Mouse (Mus musculus) embryonic fibroblast, embryonic 13.5 days (primary cell): ENCODE measurements around the gene Cyb561d1. TPM values are rescaled to one million over a fixed set of nuclear protein-coding genes. Genes with fewer than 3 reads are reported as not detected.

Experiments
- H3K27ac ChIP-seq: 2 replicates; pipeline ENCODE4 v1.5.1; 2012; ENCODE audit warnings: low read length, control low read depth, inconsistent platforms; ENCODE audit not compliant: insufficient read depth
- H3K4me1 ChIP-seq: 2 replicates; pipeline ENCODE4 v1.6.1; 2011; ENCODE audit warnings: low read length; ENCODE audit not compliant: control insufficient read depth, insufficient read depth
- H3K4me3 ChIP-seq: 2 replicates; pipeline ENCODE4 v1.5.1; 2011; ENCODE audit warnings: mild to moderate bottlenecking, control low read depth, low read length; ENCODE audit not compliant: insufficient read depth
- CTCF ChIP-seq: IDR thresholded peaks from 2 replicates; pipeline ENCODE4 v1.5.1; 2011; ENCODE audit warnings: mild to moderate bottlenecking, control low read depth, low read length, moderate library complexity, borderline replicate concordance; ENCODE audit not compliant: insufficient read depth
- POLR2A ChIP-seq: IDR thresholded peaks from 2 replicates; pipeline ENCODE4 v1.6.1; 2011; ENCODE audit warnings: low read depth, mild to moderate bottlenecking, control low read depth, low read length, moderate library complexity
- polyA plus RNA-seq: library from polyadenylated mRNA; stranded (reverse); fragments of >200 nt; gene quantifications from 2 replicates; pipeline ENCODE4 v1.2.4, GENCODE M21; 2011; ENCODE audit warnings: low read depth; ENCODE audit not compliant: missing spikeins, insufficient read length

The Cyb561d1 gene
- polyA plus RNA-seq, 1 experiment = 3.5 TPM

DNA sequence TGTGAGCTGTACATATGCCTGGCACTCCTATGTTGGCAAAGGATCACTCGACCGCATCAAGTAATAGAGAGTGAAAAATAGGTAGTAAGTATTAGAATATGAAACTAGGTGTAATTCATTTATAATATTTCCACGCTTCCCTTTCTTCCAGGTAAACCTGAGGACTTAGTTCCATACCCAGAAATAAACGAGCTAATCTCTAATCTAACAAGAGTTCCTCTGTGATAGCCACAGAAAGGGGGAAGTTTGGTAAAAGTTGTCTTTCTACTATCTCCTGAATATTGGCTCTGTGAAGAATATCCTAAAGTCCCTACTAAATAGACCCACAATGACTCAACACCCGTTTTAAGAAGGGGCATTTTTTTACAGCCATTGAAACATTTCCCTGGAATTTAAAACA lies 54.3 kb downstream of the Cyb561d1 start:
- Histone ChIP-seq H3K27ac (peak overlapping the region; percentile 1), H3K4me3 (peak overlapping the region; percentile 57), H3K4me1 (peaks cover 8% of the 10 kb centered on the region; the same call in 1 of the 2 replicates)
- TF ChIP-seq CTCF (no peak), POLR2A (0 out of 2 replicates have a peak, but pooled peaks have one; percentile 9)

Other genes starting within 250 kb of the Cyb561d1 start
- not detected in 2 replicates for gene Gstm3, start 231.9 kb downstream of the Cyb561d1 start, polyA plus RNA-seq
- 59.6 and 62.2 TPM in 2 replicates for gene Gstm2, start 214.8 kb downstream of the Cyb561d1 start, polyA plus RNA-seq
- gene Gstm1, start 183.2 kb downstream of the Cyb561d1 start, polyA plus RNA-seq = 51.2 and 63.8 TPM in 2 replicates
- gene Gstm4, start 156.3 kb downstream of the Cyb561d1 start, polyA plus RNA-seq = 11.1 and 11.5 TPM in 2 replicates
- gene Ampd2, start 114.6 kb downstream of the Cyb561d1 start, polyA plus RNA-seq = 48.3 and 50.0 TPM in 2 replicates
- 1.0 and 1.1 TPM in 2 replicates for gene Gnat2, start 108.4 kb downstream of the Cyb561d1 start, polyA plus RNA-seq
- 138 and 152 TPM in 2 replicates for gene Gnai3, start 55.1 kb downstream of the Cyb561d1 start, polyA plus RNA-seq
- not detected in 2 replicates for gene Gpr61, start 46.3 kb downstream of the Cyb561d1 start, polyA plus RNA-seq
- 3.1 and 5.5 TPM in 2 replicates for gene Amigo1, start 14.9 kb downstream of the Cyb561d1 start, polyA plus RNA-seq
- 4.1 and 6.2 TPM in 2 replicates for gene Atxn7l2, start 9.7 kb upstream of the Cyb561d1 start, polyA plus RNA-seq
- not detected in 2 replicates for gene Sypl2, start 25.4 kb upstream of the Cyb561d1 start, polyA plus RNA-seq
- gene Psma5, start 55.7 kb upstream of the Cyb561d1 start, polyA plus RNA-seq = 118 and 123 TPM in 2 replicates
- gene Sort1, start 82.9 kb upstream of the Cyb561d1 start, polyA plus RNA-seq = 14.0 and 19.2 TPM in 2 replicates
- gene Mybphl, start 163.7 kb upstream of the Cyb561d1 start, polyA plus RNA-seq = not detected in 2 replicates
- gene Psrc1, start 182.6 kb upstream of the Cyb561d1 start, polyA plus RNA-seq = 149 and 152 TPM in 2 replicates
- gene Celsr2, start 214.3 kb upstream of the Cyb561d1 start, polyA plus RNA-seq = 1.8 and 1.9 TPM in 2 replicates
- gene Sars, start 244.0 kb upstream of the Cyb561d1 start, polyA plus RNA-seq = 346 and 376 TPM in 2 replicates